Mouse (Mus musculus) midbrain, embryonic 10.5 days (tissue): ENCODE data around the gene Tex28. TPM values are rescaled to one million over a fixed set of nuclear protein-coding genes. Genes with fewer than 3 reads are reported as not detected.

ENCODE experiments used
- polyA plus RNA-seq: library from polyadenylated mRNA; unstranded; fragments of >200 nt; fragmentation: Nextera tagmentation; extraction: Ambion mirVana; gene quantifications from 2 replicates; pipeline ENCODE4 v1.2.1, GENCODE M21; 2016

Tex28 gene
- polyA plus RNA-seq, 1 experiment from 2014 or later: not detected

Other genes starting within 250 kb of the Tex28 start
- gene Arhgap4, start 246.0 kb downstream of the Tex28 start, polyA plus RNA-seq: 1.9 and 2.7 TPM in 2 replicates
- gene Naa10, start 245.9 kb downstream of the Tex28 start, polyA plus RNA-seq: 144 and 159 TPM in 2 replicates
- gene Renbp, start 237.0 kb downstream of the Tex28 start, polyA plus RNA-seq: 16.8 and 23.3 TPM in 2 replicates
- gene Hcfc1, start 201.5 kb downstream of the Tex28 start, polyA plus RNA-seq: 69.6 and 78.0 TPM in 2 replicates
- gene Irak1, start 143.9 kb downstream of the Tex28 start, polyA plus RNA-seq: 56.0 and 57.3 TPM in 2 replicates
- gene Opn1mw, start 40.4 kb downstream of the Tex28 start, polyA plus RNA-seq: not detected in 2 replicates
- 15.7 and 16.0 TPM in 2 replicates for gene Mecp2, start 32.5 kb downstream of the Tex28 start, polyA plus RNA-seq
- not detected in 2 replicates for gene Tktl1, start 9.4 kb upstream of the Tex28 start, polyA plus RNA-seq
- gene Flna, start 82.0 kb upstream of the Tex28 start, polyA plus RNA-seq: 223 and 243 TPM in 2 replicates
- 18.5 and 20.1 TPM in 2 replicates for gene Emd, start 86.8 kb upstream of the Tex28 start, polyA plus RNA-seq
- 711 and 801 TPM in 2 replicates for gene Rpl10, start 103.0 kb upstream of the Tex28 start, polyA plus RNA-seq
- 75.7 and 77.9 TPM in 2 replicates for gene Taz, start 114.1 kb upstream of the Tex28 start, polyA plus RNA-seq
- gene Dnase1l1, start 114.5 kb upstream of the Tex28 start, polyA plus RNA-seq: 3.7 and 4.1 TPM in 2 replicates
- gene Atp6ap1, start 129.3 kb upstream of the Tex28 start, polyA plus RNA-seq: 89.8 and 111 TPM in 2 replicates
- gene Gdi1, start 137.2 kb upstream of the Tex28 start, polyA plus RNA-seq: 310 and 448 TPM in 2 replicates
- 66.8 and 67.5 TPM in 2 replicates for gene Fam50a, start 145.2 kb upstream of the Tex28 start, polyA plus RNA-seq
- gene Plxna3, start 161.2 kb upstream of the Tex28 start, polyA plus RNA-seq: 15.7 and 24.3 TPM in 2 replicates
- 118 and 122 TPM in 2 replicates for gene Lage3, start 185.8 kb upstream of the Tex28 start, polyA plus RNA-seq
- gene Ubl4a, start 205.4 kb upstream of the Tex28 start, polyA plus RNA-seq: 74.8 and 75.4 TPM in 2 replicates
- gene Slc10a3, start 205.5 kb upstream of the Tex28 start, polyA plus RNA-seq: 10.9 and 11.3 TPM in 2 replicates
- 27.0 and 31.3 TPM in 2 replicates for gene Fam3a, start 225.4 kb upstream of the Tex28 start, polyA plus RNA-seq
- gene Ikbkg, start 225.5 kb upstream of the Tex28 start, polyA plus RNA-seq: 20.9 and 23.3 TPM in 2 replicates